Mouse (Mus musculus) ovary, adult 18-20 months (tissue): Measurements from ENCODE around the gene Shisa5.

ENCODE experiments used
- DNase-seq: peaks from one replicate; pipeline ENCODE4 v3.0.0; 2022; ENCODE audit warnings: low spot score, mixed read lengths

Gene Shisa5

GRCm38 (mm10) chr9:109093786-109094552 lies 55.6 kb downstream of the Shisa5 start:
- no peak for DNase-seq

GRCm38 (mm10) chr9:109094553-109095136 lies 56.3 kb downstream of the Shisa5 start:
- DNase-seq = no peak

GRCm38 (mm10) chr9:109095137-109095982 lies 57.0 kb downstream of the Shisa5 start, which contains the start of gene Plxnb1:
Gene Plxnb1, plus strand, starts transcription at chr9:109095389.
- DNase-seq = peak; percentile 77

- DNase-seq = no peak
These were observed 57.9 kb downstream of the Shisa5 start for GRCm38 (mm10) chr9:109096251-109096661.

GRCm38 (mm10) chr9:109096856-109097255 lies 58.5 kb downstream of the Shisa5 start:
- no peak for DNase-seq

GRCm38 (mm10) chr9:109097291-109097690 lies 58.9 kb downstream of the Shisa5 start:
- no peak for DNase-seq

- DNase-seq = peak; percentile 84
These were observed 59.5 kb downstream of the Shisa5 start for GRCm38 (mm10) chr9:109097831-109098230.

GRCm38 (mm10) chr9:109098366-109098765 lies 60.0 kb downstream of the Shisa5 start:
- DNase-seq = no peak

GRCm38 (mm10) chr9:109098969-109099368 lies 60.6 kb downstream of the Shisa5 start:
- DNase-seq = peak; percentile 76

GRCm38 (mm10) chr9:109100307-109100928 lies 62.1 kb downstream of the Shisa5 start:
- no peak for DNase-seq

GRCm38 (mm10) chr9:109101933-109102445 lies 63.6 kb downstream of the Shisa5 start:
- no peak for DNase-seq

- no peak for DNase-seq
These were observed 64.2 kb downstream of the Shisa5 start for GRCm38 (mm10) chr9:109102541-109102940.

- DNase-seq = peak; percentile 91
These were observed 64.9 kb downstream of the Shisa5 start for GRCm38 (mm10) chr9:109103250-109103649.

GRCm38 (mm10) chr9:109104083-109104482 lies 65.7 kb downstream of the Shisa5 start:
- DNase-seq = no peak

GRCm38 (mm10) chr9:109105011-109105410 lies 66.6 kb downstream of the Shisa5 start:
- peak; percentile 54 for DNase-seq

GRCm38 (mm10) chr9:109105648-109106047 lies 67.3 kb downstream of the Shisa5 start:
- no peak for DNase-seq

- no peak for DNase-seq
These were observed 69.0 kb downstream of the Shisa5 start for GRCm38 (mm10) chr9:109107341-109107740.
